ENCODE assay signal across 8 mouse cellular contexts in the genomic region with DNA sequence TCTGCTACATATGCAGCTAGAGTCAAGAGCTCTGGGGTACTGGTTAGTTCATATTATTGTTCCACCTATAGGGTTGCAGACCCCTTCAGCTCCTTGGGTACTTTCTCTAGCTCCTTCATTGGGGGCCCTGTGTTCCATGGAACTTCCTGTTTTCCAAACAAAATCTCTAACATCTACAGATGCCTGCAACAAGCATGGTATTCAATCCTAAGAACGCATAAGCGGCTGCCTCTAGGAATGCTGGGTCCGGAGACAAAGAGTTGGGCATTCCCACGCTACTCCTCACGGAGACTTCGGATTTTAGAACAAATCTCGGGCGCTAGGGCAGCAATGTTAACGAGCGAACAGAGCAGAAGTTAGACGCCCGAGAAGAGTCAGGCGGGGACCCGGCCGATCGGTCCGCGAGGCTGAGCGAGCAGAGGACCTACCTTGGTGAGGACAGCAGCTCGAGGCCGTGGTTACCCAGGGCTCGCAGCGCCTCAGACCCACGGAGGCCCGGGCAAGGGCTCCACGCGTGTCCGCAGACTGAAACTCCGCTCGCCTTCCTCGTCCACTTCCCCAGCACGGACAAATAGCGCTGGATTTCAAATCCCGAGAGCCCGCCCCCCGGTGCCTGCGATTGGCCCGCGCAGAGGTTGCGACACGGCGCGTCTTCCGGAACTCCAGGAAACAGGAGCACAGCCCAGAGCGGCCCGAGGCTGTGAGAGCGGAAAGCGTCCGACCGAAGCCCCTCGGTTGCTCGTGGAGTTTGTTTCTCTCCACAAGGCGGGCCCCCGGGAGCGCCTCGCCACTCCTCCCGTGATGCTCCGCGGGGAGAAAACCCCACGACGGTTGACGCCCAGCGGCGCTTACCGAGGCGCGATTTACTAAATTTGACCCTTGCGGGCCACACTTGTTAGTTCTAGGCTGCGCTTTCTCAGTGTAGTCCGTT. TPM values are rescaled to one million over a fixed set of nuclear protein-coding genes. Genes with fewer than 3 reads are reported as not detected.
DNase-seq lines count a peak whose midpoint lies in the region; ATAC-seq and TF ChIP-seq lines count a peak whose summit lies in the region.

A gene (minus strand): TSS at position 584 of the 931 bp plus-strand sequence.

- peak; percentile 96 to 97 for DNase-seq in heart, postnatal 10 days
- DNase-seq in large intestine, adult 2 months (ENCODE audit: low read depth, low spot score) = peak; percentile 80
- peak; percentile 96 for DNase-seq in liver, postnatal 0 days
- DNase-seq in testis, postnatal 10 days (ENCODE audit: low spot score) = peak; percentile 97

- peak within 1 kb of the TSS; percentile 86 for H3K9ac ChIP-seq in ES-Bruce4 (ENCODE audit: low read depth, poor library complexity, severe bottlenecking)
- H3K9ac ChIP-seq in forebrain, embryonic 13.5 days = peak within 1 kb of the TSS; percentile 82
- peak within 1 kb of the TSS; percentile 93 for H3K9ac ChIP-seq in liver, postnatal 0 days (replicated peaks)
- H3K9ac ChIP-seq in neural tube, embryonic 14.5 days (replicated peaks; ENCODE audit: low read depth, low read length) = peak within 1 kb of the TSS; percentile 49; the same call in 1 of the 2 replicates

- no peak for TF ChIP-seq EP300 in ES-Bruce4 (IDR thresholded peaks at IDR 0.05; ENCODE audit: insufficient read depth, low read depth, low read length)
- peak; percentile 69 for TF ChIP-seq EP300 in liver, postnatal 0 days (IDR thresholded peaks at IDR 0.05; ENCODE audit: low read depth)

- no peak for TF ChIP-seq CTCF in ES-Bruce4 (IDR thresholded peaks at IDR 0.05; ENCODE audit: low read depth, low read length)
- no peak for TF ChIP-seq CTCF in liver, postnatal 0 days (IDR thresholded peaks at IDR 0.05; ENCODE audit: low read depth)

- under 1% methylated on average over 70 of the region's 70 CpGs for WGBS in forebrain, embryonic 13.5 days
- whole genome bisulfite sequencing in large intestine, adult 2 months = under 1% methylated on average over 70 of the region's 70 CpGs
- 1% methylated on average over 70 of the region's 70 CpGs for WGBS in liver, postnatal 0 days (ENCODE audit: insufficient replicate concordance)
- under 1% methylated on average over 70 of the region's 70 CpGs for WGBS in neural tube, embryonic 14.5 days

- intact Hi-C loops in heart, postnatal 10 days (cut with DNase I) = loop anchor here (2.0 to 5.0 kb wide), 2 partner anchors 95 to 207 kb away; a partner anchor contains a TSS

- no peaks in the 10 kb centered on the region for H3K9me3 ChIP-seq in ES-Bruce4 (replicated peaks; ENCODE audit: control insufficient read depth, insufficient read depth, low read length, poor library complexity, severe bottlenecking)
- peaks cover 8% of the 10 kb centered on the region for H3K9me3 ChIP-seq in forebrain, embryonic 13.5 days (replicated peaks)
- no peaks in the 10 kb centered on the region for H3K9me3 ChIP-seq in liver, postnatal 0 days (ENCODE audit: low read length)
- H3K9me3 ChIP-seq in neural tube, embryonic 14.5 days (ENCODE audit: control insufficient read depth, low read length) = no peaks in the 10 kb centered on the region

- H3K4me1 ChIP-seq in ES-Bruce4 (ENCODE audit: control insufficient read depth, insufficient read depth, low read length) = peaks cover 2% of the 10 kb centered on the region
- H3K4me1 ChIP-seq in forebrain, embryonic 13.5 days = peaks cover 14% of the 10 kb centered on the region
- H3K4me1 ChIP-seq in liver, postnatal 0 days (ENCODE audit: insufficient read depth) = peaks cover 18% of the 10 kb centered on the region
- no peaks in the 10 kb centered on the region for H3K4me1 ChIP-seq in neural tube, embryonic 14.5 days (ENCODE audit: control insufficient read depth, insufficient read depth, low read length)

- peak within 1 kb of the TSS; percentile 91 for H3K27ac ChIP-seq in ES-Bruce4 (ENCODE audit: insufficient read depth, low read length)
- H3K27ac ChIP-seq in forebrain, embryonic 13.5 days = peak within 1 kb of the TSS; percentile 92
- H3K27ac ChIP-seq in liver, postnatal 0 days (ENCODE audit: low read depth) = peak within 1 kb of the TSS; percentile 98
- H3K27ac ChIP-seq in neural tube, embryonic 14.5 days (ENCODE audit: low read depth, low read length) = peak within 1 kb of the TSS; percentile 85

- H3K4me2 ChIP-seq in forebrain, embryonic 13.5 days = peak within 1 kb of the TSS; percentile 60
- H3K4me2 ChIP-seq in liver, postnatal 0 days (ENCODE audit: low read depth, low read length) = peak within 1 kb of the TSS; percentile 77
- peak within 1 kb of the TSS; percentile 74 for H3K4me2 ChIP-seq in neural tube, embryonic 14.5 days (ENCODE audit: low read depth, low read length)

- no peaks in the 10 kb centered on the region; the same call in 1 of the 2 replicates for H3K36me3 ChIP-seq in ES-Bruce4 (ENCODE audit: control insufficient read depth, insufficient read depth, low read length, poor library complexity, severe bottlenecking)
- 0 out of 2 replicates have a peak, but pooled peaks cover 6% of the 10 kb centered on the region for H3K36me3 ChIP-seq in forebrain, embryonic 13.5 days (ENCODE audit: poor library complexity, severe bottlenecking)
- H3K36me3 ChIP-seq in liver, postnatal 0 days (replicated peaks; ENCODE audit: insufficient read depth, low read length) = no peaks in the 10 kb centered on the region
- no peaks in the 10 kb centered on the region for H3K36me3 ChIP-seq in neural tube, embryonic 14.5 days (ENCODE audit: control insufficient read depth, insufficient read depth, low read length)

- H3K27me3 ChIP-seq in ES-Bruce4 (ENCODE audit: control insufficient read depth, insufficient read depth, low read length, poor library complexity, severe bottlenecking) = no peaks in the 10 kb centered on the region
- H3K27me3 ChIP-seq in forebrain, embryonic 13.5 days = no peaks in the 10 kb centered on the region
- H3K27me3 ChIP-seq in liver, postnatal 0 days (ENCODE audit: insufficient read depth, low read length) = no peaks in the 10 kb centered on the region
- no peaks in the 10 kb centered on the region for H3K27me3 ChIP-seq in neural tube, embryonic 14.5 days (ENCODE audit: control insufficient read depth, insufficient read depth, low read length)

- peak within 1 kb of the TSS; percentile 91 for H3K4me3 ChIP-seq in ES-Bruce4 (ENCODE audit: low read depth, low read length)
- peak within 1 kb of the TSS; percentile 85 for H3K4me3 ChIP-seq in forebrain, embryonic 13.5 days
- peak within 1 kb of the TSS; percentile 99 for H3K4me3 ChIP-seq in liver, postnatal 0 days (ENCODE audit: low read depth, low read length)
- peak within 1 kb of the TSS; percentile 67 for H3K4me3 ChIP-seq in neural tube, embryonic 14.5 days (ENCODE audit: low read depth, low read length)

- TF ChIP-seq POLR2A in ES-Bruce4 (IDR thresholded peaks at IDR 0.05; ENCODE audit: insufficient read depth, low read length) = peak; percentile 17

- ATAC-seq in cerebellum, adult (ENCODE audit: insufficient number of reproducible peaks, low FRiP score, low TSS enrichment) = peak; percentile 98
- peak; percentile 99 for ATAC-seq in forebrain, embryonic 13.5 days
- ATAC-seq in liver, postnatal 0 days = peak; percentile 98
- peak; percentile 100 for ATAC-seq in neural tube, embryonic 14.5 days (ENCODE audit: low read depth)

RNA-seq across cellular contexts. Expression of the gene that starts here (rescaled TPM):
- 109 and 112 TPM in 2 replicates for polyA plus RNA-seq in ES-Bruce4 (2011; ENCODE audit: insufficient read depth, insufficient read length, low read depth, missing spikeins)
- 68.0 and 68.5 TPM in 2 replicates for polyA plus RNA-seq in forebrain, embryonic 13.5 days (2015; fragmentation: Nextera tagmentation; extraction: Ambion mirVana)
- 1 to 10 TPM; 3.9 to 4.4 TPM for total RNA-seq in heart, postnatal 10 days (2021)
- 0.89 TPM in 2 replicates for polyA plus RNA-seq in large intestine, adult 2 months (2012; rRNA removed)
- 18.7 and 22.2 TPM in 2 replicates for polyA plus RNA-seq in liver, postnatal 0 days (2015; fragmentation: Nextera tagmentation; extraction: Ambion mirVana)
- polyA plus RNA-seq in neural tube, embryonic 14.5 days (2014; fragmentation: Nextera tagmentation; extraction: Ambion mirVana) = 5.4 and 7.6 TPM in 2 replicates

Comparison
In these comparisons a context has a peak if more than half of its experiments do, and no peak if none do; other contexts are left out.
1. Peak in every context shown above with its lines: DNase-seq, ATAC-seq, H3K4me3 ChIP-seq and H3K27ac ChIP-seq.
2. Peak in DNase-seq in large intestine, adult 2 months; RNA of the gene not detected or under 1 TPM.